Mouse (Mus musculus) frontal cortex, postnatal 25 days (tissue): ENCODE results near the gene Vash2.
"Not testable (repeated sequence)": the region's sequence is repeated elsewhere in the genome, so short reads cannot be mapped to it uniquely, and the experiment has no call there.

ENCODE experiments used
- DNase-seq, 2 experiments: peaks; one replicate each; pipeline ENCODE4 v3.0.0; 2022; ENCODE audit warnings: low spot score in 2 of 2

Vash2 gene

GRCm38 (mm10) chr1:190927311-190927710, 51.8 kb downstream of the Vash2 start:
- DNase-seq, result no peak

DNA sequence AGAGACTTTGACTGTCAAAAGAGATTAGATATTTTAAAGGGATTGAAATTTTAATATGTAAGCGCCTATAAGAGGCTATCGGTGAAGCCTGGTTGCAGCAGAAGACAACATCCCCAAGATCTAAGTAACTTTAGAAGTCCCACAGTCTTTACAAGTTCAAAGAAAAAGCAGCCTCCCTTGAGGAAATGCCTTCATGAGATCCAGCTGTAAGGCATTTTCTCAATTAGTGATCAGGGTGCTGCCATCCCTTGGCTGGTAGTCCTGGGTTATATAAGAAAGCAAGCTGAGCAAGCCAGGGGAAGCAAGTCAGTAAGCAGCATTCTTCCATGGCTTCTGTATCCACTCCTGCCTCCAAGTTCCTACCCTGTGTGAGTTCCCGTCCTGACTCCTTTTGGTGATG, 54.3 kb downstream of the Vash2 start, which contains the start of gene Angel2:
TSS of gene Angel2 (plus strand) at position 301 of the 400 bp plus-strand sequence.
- not testable (repeated sequence) for DNase-seq

DNA sequence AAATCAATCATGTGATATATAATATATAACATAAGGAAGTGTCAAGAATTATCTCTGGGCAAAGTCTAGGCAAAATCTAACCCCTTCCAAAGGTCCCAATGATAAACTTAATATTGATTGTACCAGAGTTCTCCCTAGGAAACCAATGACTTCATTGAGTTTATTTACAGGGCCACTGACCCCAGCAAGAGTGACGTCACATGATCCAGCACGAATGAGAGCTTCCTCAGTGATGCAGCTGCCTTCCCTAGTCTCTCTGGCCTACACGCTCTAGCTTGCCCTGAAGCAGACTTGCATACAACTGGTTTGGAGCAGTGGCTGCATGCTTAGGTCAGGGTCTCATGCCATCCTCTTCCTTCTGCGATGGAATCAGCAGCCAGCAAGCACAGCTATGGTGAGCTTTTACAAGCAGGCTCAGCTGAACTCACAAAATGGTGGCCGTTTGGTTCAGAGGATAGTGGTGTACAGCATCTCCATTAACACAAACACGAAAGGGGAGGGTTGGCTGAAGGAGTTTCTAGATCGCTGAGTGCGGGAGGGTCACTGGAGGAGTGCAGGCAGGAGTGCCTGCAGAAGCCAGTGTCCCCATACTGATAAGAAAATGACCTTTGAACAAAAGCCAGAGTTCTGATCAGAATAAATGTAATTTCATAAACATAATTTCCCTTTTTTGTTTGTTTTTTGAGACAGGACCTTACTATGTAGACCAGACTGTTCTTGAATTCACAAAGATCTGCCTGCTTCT, 59.2 kb downstream of the Vash2 start:
- no peak for DNase-seq

GRCm38 (mm10) chr1:190918938-190919337, 60.2 kb downstream of the Vash2 start:
- DNase-seq, result no peak

DNA sequence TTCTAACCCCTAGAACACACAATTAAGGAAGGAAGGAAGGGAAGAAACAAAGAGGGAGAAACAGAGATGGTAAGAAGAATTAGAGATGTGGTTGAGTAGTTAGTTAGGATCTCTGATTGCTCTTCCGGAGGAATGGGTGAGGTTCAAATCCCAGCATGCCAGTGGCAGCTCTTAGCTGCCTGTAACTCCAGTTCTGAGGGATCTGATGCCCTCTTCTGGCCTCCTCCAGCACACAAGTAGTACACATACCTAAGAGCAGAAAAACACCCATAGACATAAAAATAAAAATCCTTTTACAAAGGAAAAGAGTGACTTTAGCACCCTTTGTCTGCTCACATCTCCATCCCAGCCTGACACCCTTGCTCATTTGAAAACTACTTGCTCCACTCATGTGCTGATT, 66.5 kb downstream of the Vash2 start:
- DNase-seq, result no peak

- DNase-seq, result peak; percentile 57 to 72
These were observed 67.5 kb downstream of the Vash2 start, which contains the start of gene Rps6kc1 for GRCm38 (mm10) chr1:190911415-190912123. Gene Rps6kc1 (minus strand): TSS chr1:190911770.

DNA sequence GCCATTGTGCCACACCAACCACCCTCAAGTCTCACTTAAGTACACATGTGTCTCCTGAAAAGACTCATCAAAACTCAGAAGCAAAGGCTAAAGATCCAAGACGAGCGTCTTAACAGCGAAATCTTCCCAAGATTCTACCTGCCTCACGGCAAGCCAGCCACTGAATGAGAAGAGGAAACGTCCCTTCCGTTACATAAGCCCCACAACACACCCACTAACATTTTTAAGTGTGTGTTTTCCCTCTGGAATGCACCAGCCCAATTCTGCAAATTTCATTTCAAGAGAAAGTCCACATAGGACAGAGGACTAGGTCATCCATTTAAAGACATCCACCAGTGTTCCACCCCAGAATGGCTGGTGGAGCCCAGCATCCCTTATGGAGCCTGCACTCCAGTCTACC, 68.3 kb downstream of the Vash2 start:
- DNase-seq, result no peak

- DNase-seq, result no peak
These were observed 74.4 kb downstream of the Vash2 start for GRCm38 (mm10) chr1:190904714-190905113.

DNA sequence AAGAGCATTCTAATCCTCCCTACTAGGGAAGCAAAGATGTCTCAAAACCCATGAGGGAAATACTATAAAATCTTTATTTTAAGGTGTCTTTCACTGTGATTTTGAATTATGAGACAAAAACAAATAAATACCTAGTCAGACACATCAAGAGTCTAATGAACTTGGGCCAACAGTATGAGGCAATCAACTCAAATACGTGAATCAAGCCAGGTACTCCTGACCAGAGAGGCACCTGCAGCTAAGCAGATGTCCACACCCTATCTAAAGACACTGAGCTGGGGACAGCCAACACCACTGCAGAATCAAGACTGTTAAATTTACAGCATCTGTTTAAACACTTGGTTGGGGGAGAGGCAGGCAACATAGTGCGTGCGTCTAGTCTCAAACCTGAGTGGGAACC, 75.0 kb downstream of the Vash2 start:
- DNase-seq, result no peak

GRCm38 (mm10) chr1:190901082-190901481, 78.0 kb downstream of the Vash2 start:
- DNase-seq, result no peak

- no peak for DNase-seq
These were observed 80.1 kb downstream of the Vash2 start for GRCm38 (mm10) chr1:190898899-190899575.

- DNase-seq, result no peak
These were observed 80.9 kb downstream of the Vash2 start for GRCm38 (mm10) chr1:190898186-190898585.
